Mouse (Mus musculus) midbrain, embryonic 11.5 days (tissue): Measurements from ENCODE around the gene Gpr84. TPM values are rescaled to one million over a fixed set of nuclear protein-coding genes. Genes with fewer than 3 reads are reported as not detected.

Source experiments
- ATAC-seq: fragments of 200-750 bp; cut with Nextera tagmentation; 2 replicates; pipeline ENCODE4 v1.8.0; 2017; ENCODE audit warnings: moderate TSS enrichment, moderate library complexity; ENCODE audit not compliant: low FRiP score
- DNase-seq: peaks from one replicate; pipeline ENCODE4 v3.0.0; 2015; ENCODE audit warnings: low spot score; ENCODE audit errors: missing footprints
- H3K27ac ChIP-seq: fragments of 300-500 bp; sonication (generic); 2 replicates; pipeline ENCODE4 v1.5.1; 2014; ENCODE audit warnings: low read depth, low read length
- H3K27me3 ChIP-seq: fragments of 300-500 bp; sonication (generic); 2 replicates; pipeline ENCODE4 v1.6.1; 2014; ENCODE audit warnings: mild to moderate bottlenecking, low read length, moderate library complexity, mixed read lengths; ENCODE audit not compliant: control insufficient read depth, insufficient read depth
- H3K36me3 ChIP-seq: fragments of 300-500 bp; sonication (generic); 2 replicates; pipeline ENCODE4 v1.6.1; 2014; ENCODE audit warnings: mild to moderate bottlenecking, low read length, moderate library complexity, mixed read lengths; ENCODE audit not compliant: control insufficient read depth, insufficient read depth
- H3K4me1 ChIP-seq: fragments of 300-500 bp; sonication (generic); 2 replicates; pipeline ENCODE4 v1.6.1; 2014; ENCODE audit warnings: low read length; ENCODE audit not compliant: control insufficient read depth, insufficient read depth
- H3K4me2 ChIP-seq: fragments of 300-500 bp; sonication (generic); 2 replicates; pipeline ENCODE4 v1.6.1; 2014; ENCODE audit warnings: mild to moderate bottlenecking, moderate library complexity
- H3K4me3 ChIP-seq: fragments of 300-500 bp; sonication (generic); 2 replicates; pipeline ENCODE4 v1.5.1; 2014; ENCODE audit warnings: low read depth, low read length
- H3K9ac ChIP-seq: fragments of 300-500 bp; sonication (generic); 2 replicates; pipeline ENCODE4 v1.6.1; 2014; ENCODE audit warnings: low read length
- H3K9me3 ChIP-seq: fragments of 300-500 bp; sonication (generic); 2 replicates; pipeline ENCODE4 v1.6.1; 2016; ENCODE audit warnings: low read length; ENCODE audit not compliant: control insufficient read depth
- WGBS: fragments of 180-500 bp; shearing (Covaris S2); extraction: QIAGEN DNeasy Blood & Tissue Kit; methylation state at CpG from one replicate; pipeline ENCODE4 v1.1.7; 2014; 5-methylcytosine and 5-hydroxymethylcytosine counted together
- polyA plus RNA-seq: library from polyadenylated mRNA; unstranded; fragments of >200 nt; fragmentation: Nextera tagmentation; extraction: Ambion mirVana; gene quantifications from 2 replicates; pipeline ENCODE4 v1.2.1, GENCODE M21; 2014

Gpr84 gene
- polyA plus RNA-seq, 1 experiment from 2014 or later, result 0.12 TPM

DNA sequence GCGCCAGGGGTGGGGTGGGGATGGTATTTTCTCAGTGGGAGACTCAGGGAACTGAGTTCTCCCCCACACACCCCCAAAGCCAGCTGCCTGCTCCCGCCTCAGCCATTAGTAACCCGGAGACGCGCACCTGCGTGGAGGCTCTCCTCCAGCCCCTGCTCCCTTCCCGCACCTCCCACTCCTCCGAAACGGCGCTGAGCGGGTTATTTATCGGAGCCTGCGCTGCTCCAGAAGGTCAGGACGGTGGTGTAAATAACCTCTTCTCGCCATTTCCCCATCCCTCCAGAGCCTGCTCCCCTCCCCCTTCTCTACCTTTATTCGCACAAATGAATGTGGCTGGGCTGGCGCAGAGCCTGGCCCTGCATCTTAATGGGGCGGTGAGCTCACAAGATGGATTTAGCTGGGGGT is 10.3 kb downstream of the Gpr84 start:
- Histone ChIP-seq H3K9me3 (no peaks in the 10 kb centered on the region), H3K4me3 (peak overlapping the region; percentile 27), H3K4me1 (peaks cover 86% of the 10 kb centered on the region), H3K27ac (peak overlapping the region; percentile 99), H3K9ac (peak overlapping the region; percentile 75), H3K36me3 (no peaks in the 10 kb centered on the region), H3K27me3 (no peaks in the 10 kb centered on the region), H3K4me2 (peak overlapping the region; percentile 60)
- ATAC-seq, result peak; percentile 79
- WGBS, result 2% methylated on average over 18 of the region's 18 CpGs
- peak; percentile 97 for DNase-seq

DNA sequence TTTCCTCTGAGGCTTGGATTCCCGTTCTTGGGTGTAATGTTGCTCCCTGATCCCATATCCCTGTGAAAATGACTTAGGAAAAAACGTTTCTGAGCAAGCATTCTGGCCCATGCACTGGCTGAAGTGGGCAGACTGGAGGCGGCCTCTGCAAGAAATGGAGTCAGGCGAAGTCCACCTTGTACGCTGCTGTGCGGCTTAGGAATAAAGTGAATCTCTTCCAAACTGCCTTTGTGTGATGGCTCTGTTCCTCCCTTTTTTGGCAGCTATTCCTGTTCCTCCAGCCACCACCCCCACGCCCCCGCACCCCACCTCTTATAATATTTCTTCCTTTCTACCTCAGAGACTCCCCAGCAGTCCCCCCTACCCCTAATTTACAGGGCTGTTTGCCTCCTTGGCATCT is 10.8 kb downstream of the Gpr84 start:
- ATAC-seq (0 out of 2 replicates have a peak, but pooled peaks have one; percentile 1), DNase-seq (peak; percentile 91)

DNA sequence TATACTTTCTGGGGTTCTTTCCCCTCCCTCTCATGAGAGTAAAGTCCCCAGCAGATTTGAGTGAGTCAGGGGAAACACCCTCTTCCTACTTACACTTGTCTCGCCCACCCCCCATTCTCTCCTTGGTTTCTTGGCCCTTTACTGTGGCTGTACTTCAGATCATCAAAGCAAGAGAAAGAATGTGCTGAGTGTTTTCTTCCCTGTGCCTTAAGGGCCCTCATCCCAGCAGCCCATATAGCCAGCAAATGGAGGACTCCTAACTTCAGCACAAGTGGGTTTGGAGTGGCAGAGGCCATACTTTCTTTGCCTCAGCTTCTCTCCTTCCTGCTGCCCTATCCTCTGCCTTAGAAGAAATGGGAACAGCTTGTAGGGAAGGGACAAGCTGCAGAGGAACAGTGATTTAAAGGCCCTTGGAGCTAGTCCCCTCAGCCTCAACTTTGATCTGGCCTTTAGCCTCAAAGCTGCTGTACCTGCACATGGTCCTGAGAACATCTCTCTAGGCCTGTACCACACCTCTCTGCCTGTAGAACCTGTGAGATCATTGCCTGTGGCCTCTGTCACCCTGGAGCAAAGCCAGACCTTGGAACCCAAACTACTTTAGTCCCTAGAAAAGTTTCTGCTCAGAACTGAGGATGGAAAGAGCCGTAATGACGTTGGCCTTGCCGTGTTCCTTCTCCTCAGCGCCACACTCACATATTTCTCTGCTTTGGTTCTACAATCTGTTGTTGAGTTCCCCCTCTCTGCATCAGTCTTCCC is 11.4 kb downstream of the Gpr84 start:
- 79% methylated on average over 5 of the region's 5 CpGs for WGBS
- Histone ChIP-seq H3K4me1 (peaks cover 78% of the 10 kb centered on the region), H3K4me3 (no peak overlapping the region), H3K4me2 (peak overlapping the region; percentile 60; the same call in 1 of the 2 replicates), H3K27me3 (no peaks in the 10 kb centered on the region), H3K36me3 (no peaks in the 10 kb centered on the region), H3K9ac (peak overlapping the region; percentile 75), H3K27ac (peak overlapping the region; percentile 99), H3K9me3 (no peaks in the 10 kb centered on the region)
- peak; percentile 81 for DNase-seq
- no peak for ATAC-seq

More for the DNA sequence above, 10.8 kb downstream of the Gpr84 start:
- Histone ChIP-seq H3K27ac (peak overlapping the region; percentile 99), H3K9ac (peak overlapping the region; percentile 75), H3K4me2 (peak overlapping the region; percentile 60), H3K27me3 (no peaks in the 10 kb centered on the region), H3K4me1 (peaks cover 85% of the 10 kb centered on the region), H3K4me3 (peak overlapping the region; percentile 27), H3K9me3 (no peaks in the 10 kb centered on the region), H3K36me3 (no peaks in the 10 kb centered on the region)
- 21% methylated on average over 8 of the region's 8 CpGs for WGBS

DNA sequence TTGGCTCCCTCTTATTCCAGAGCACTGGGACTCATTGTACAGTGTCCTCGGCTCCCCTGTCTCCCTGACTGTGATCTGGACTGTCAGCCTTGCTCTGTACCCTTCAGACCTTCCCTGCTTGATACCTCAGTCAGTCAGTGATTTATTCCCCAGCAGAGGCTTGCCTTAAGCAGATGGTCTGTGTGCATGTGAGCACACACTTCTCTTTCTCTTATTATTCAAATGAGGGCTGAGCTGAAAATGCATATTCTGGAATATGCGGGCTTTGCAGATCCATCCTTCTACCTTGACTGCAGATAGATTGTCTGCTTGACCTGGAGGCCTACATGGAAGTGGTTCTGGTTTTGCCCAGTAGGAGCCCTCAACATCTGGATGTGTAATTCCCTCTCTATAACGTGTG is 12.4 kb downstream of the Gpr84 start:
- no peak for DNase-seq
- H3K27ac ChIP-seq, result peak overlapping the region; percentile 5; the same call in 1 of the 2 replicates

DNA sequence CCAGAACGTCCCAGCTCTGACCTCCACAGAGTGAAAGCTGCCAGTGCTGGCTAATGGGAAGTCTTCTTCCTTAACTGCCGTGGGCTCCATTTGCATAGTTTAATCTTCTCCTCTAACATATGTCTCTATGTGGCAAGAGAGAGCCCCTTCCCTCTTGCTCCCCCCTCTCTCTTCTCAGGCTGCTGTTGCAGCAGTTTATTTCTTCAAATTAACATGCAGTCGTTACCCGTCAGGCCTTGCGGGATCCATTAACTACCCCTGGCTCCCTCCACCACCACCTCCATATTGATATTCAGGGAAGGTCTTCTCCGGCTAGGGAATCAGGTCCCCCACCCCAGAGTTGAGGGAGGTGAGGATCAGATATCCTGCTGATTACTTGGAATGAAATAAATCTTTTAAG is 13.1 kb downstream of the Gpr84 start:
- Histone ChIP-seq H3K36me3 (peaks cover 5% of the 10 kb centered on the region; the same call in 1 of the 2 replicates), H3K4me3 (no peak overlapping the region), H3K27ac (peak overlapping the region; percentile 5; the same call in 1 of the 2 replicates), H3K27me3 (no peaks in the 10 kb centered on the region), H3K4me2 (no peak overlapping the region), H3K4me1 (peaks cover 61% of the 10 kb centered on the region), H3K9me3 (no peaks in the 10 kb centered on the region), H3K9ac (0 out of 2 replicates have a peak overlapping the region, but pooled peaks have one; percentile 24)
- WGBS, result 73% methylated on average over 6 of the region's 6 CpGs
- ATAC-seq (no peak), DNase-seq (no peak)

More for the DNA sequence above, 12.4 kb downstream of the Gpr84 start:
- Histone ChIP-seq H3K36me3 (no peaks in the 10 kb centered on the region; the same call in 1 of the 2 replicates), H3K27me3 (no peaks in the 10 kb centered on the region), H3K4me1 (peaks cover 68% of the 10 kb centered on the region), H3K4me3 (no peak overlapping the region), H3K9me3 (no peaks in the 10 kb centered on the region), H3K4me2 (no peak overlapping the region), H3K9ac (peak overlapping the region; percentile 4; the same call in 1 of the 2 replicates)
- ATAC-seq, result no peak
- WGBS, result 67% methylated on average over 3 of the region's 3 CpGs

DNA sequence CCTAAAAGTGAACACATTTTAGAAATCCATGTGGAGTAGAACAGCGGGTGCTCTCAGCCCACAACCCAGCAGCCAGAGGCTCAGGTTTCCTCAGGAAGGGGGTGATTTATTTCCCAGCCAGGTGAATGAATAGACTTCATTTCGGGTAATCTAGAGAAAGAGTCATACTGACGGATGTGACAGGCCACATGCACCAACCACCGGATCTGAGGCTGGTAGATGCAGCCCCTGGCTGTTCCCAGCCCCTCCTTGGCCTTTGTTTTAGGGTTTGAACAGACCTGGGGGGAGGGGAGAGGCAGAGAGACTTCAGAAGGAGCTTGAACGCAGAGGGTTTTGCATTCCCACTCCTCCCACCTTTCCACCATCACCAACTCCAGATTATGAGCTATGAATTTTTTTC is 14.6 kb downstream of the Gpr84 start:
- peaks cover 8% of the 10 kb centered on the region for H3K36me3 ChIP-seq

DNA sequence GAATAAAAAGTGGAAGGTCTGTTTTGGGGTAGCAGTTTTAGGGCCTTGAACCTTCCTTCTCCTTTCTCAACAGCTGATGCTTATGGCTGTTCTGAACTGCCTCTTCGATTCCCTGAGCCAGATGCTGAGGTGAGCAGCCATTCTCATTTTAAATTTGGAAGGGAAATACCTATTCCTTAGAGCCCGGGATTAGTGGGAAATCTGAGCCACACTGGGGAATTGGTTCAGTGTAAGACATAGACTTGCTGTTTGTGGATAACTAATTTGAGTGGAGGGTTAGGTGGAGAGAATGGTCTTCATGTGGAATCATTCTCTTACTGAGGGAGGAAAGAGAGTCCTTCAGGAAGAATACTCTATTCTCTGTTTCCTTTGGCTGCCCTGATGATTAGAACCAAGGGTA is 15.8 kb downstream of the Gpr84 start:
- ATAC-seq, result no peak
- no peak overlapping the region for H3K4me3 ChIP-seq
- H3K4me2 ChIP-seq, result no peak overlapping the region
- H3K9me3 ChIP-seq, result no peaks in the 10 kb centered on the region
- H3K27ac ChIP-seq, result no peak overlapping the region
- no peaks in the 10 kb centered on the region for H3K27me3 ChIP-seq
- H3K9ac ChIP-seq, result no peak overlapping the region
- peaks cover 37% of the 10 kb centered on the region for H3K4me1 ChIP-seq
- 72% methylated on average over 2 of the region's 2 CpGs for WGBS
- H3K36me3 ChIP-seq, result peaks cover 8% of the 10 kb centered on the region
- no peak for DNase-seq

More for the DNA sequence above, 14.6 kb downstream of the Gpr84 start:
- DNase-seq, result no peak
- no peaks in the 10 kb centered on the region for H3K9me3 ChIP-seq
- no peaks in the 10 kb centered on the region for H3K27me3 ChIP-seq
- no peak for ATAC-seq
- H3K4me1 ChIP-seq, result peaks cover 47% of the 10 kb centered on the region
- no peak overlapping the region; the same call in 1 of the 2 replicates for H3K27ac ChIP-seq
- H3K4me3 ChIP-seq, result no peak overlapping the region
- peak overlapping the region; percentile 17; the same call in 1 of the 2 replicates for H3K9ac ChIP-seq
- no peak overlapping the region for H3K4me2 ChIP-seq
- 9% methylated on average over 5 of the region's 5 CpGs for WGBS

DNA sequence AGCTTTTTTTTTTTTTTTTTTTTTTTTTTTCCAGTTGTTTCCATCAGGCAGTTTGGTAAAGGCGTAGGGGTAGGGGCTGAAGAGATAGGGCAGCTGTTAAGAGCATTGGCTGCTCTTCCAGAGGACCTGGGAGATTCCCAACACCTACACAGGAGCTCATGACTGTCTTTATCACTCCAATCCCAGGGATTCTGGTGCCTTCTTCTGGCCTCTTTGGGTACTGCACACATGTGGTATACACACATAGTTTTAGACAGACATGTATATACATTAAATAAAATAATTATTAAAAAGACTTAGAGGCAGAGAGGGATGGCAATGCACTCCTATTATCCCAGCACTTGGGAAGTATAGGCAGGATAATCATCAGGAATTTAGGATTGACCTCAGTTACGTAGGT is 17.0 kb downstream of the Gpr84 start:
- 95% methylated on average over 2 of the region's 2 CpGs for WGBS
- peaks cover 8% of the 10 kb centered on the region for H3K36me3 ChIP-seq
- H3K27ac ChIP-seq, result no peak overlapping the region
- no peaks in the 10 kb centered on the region for H3K9me3 ChIP-seq
- no peak overlapping the region for H3K9ac ChIP-seq
- H3K4me2 ChIP-seq, result no peak overlapping the region
- peaks cover 27% of the 10 kb centered on the region for H3K4me1 ChIP-seq
- no peak overlapping the region for H3K4me3 ChIP-seq
- ATAC-seq, result no peak
- DNase-seq, result no peak
- no peaks in the 10 kb centered on the region for H3K27me3 ChIP-seq

DNA sequence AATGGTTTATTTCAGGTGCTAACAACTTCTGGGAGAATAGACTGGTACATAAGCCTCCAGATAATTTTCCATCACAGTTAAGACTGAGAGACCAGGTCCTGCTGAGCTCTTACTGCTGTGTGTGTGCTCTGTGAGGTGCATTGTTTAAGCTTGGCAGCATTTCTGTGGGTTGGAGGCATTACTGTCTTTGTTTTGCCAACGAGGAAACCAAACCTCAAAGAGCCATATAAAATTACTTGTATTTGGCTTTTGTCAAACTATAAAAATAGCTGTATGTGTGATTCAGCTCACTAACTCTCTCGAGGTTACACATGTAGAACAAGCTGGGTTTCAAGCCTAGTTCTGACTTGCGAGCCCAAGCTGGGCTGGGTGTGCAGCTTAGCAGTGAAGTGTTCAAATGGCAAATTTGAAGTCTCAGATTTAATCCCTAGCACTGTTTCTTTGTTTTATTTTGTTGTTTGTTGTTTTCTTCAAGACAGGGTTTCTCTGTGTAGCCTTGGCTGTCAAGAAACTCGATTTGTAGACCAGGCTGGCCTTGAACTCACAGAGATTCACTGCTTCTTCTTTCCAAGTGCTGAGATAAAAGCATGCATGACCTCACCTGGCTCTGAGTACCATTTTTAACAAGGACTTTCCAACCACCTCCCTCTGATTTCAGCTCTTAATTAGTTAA is 17.6 kb downstream of the Gpr84 start:
- ATAC-seq (no peak), DNase-seq (no peak)
- Histone ChIP-seq H3K36me3 (peaks cover 8% of the 10 kb centered on the region), H3K27me3 (no peaks in the 10 kb centered on the region), H3K9me3 (no peaks in the 10 kb centered on the region), H3K4me3 (no peak overlapping the region), H3K27ac (no peak overlapping the region), H3K9ac (no peak overlapping the region), H3K4me2 (no peak overlapping the region), H3K4me1 (peaks cover 21% of the 10 kb centered on the region)
- WGBS, result 94% methylated on average over 4 of the region's 4 CpGs
